15 mouse cellular contexts compared by ENCODE assay signal in genomic region chr8:13671246-13672003, GRCm38 (mm10). TPM values are rescaled to one million over a fixed set of nuclear protein-coding genes. Genes with fewer than 3 reads are reported as not detected.
A peak's percentile ranks its signal among the peaks of the same experiment; 100 is the strongest.
DNase-seq lines count a peak whose midpoint lies in the region; ATAC-seq and TF ChIP-seq lines count a peak whose summit lies in the region.
"Had no signal": no experiment of that assay in that cellular context is flagged by ENCODE, and none has a peak within 500 bp of the region (broad histone marks: within the 10 kb centered on the region; RNA-seq: fewer than 3 reads in every experiment).

No protein-coding gene starts in this region.

- peak overlapping the region; percentile 13; the same call in 1 of the 2 replicates for H3K4me2 ChIP-seq in liver, postnatal 0 days (ENCODE audit: low read depth, low read length)
- H3K4me2 ChIP-seq: embryonic facial prominence, embryonic 12.5 days had no signal

- 71% methylated on average over 10 of the region's 10 CpGs for WGBS in heart, embryonic 10.5 days
- WGBS in liver, postnatal 0 days (ENCODE audit: insufficient replicate concordance) = 59% methylated on average over 10 of the region's 10 CpGs
- WGBS in embryonic facial prominence, embryonic 10.5 days = 91% methylated on average over 10 of the region's 10 CpGs

- H3K36me3 ChIP-seq in heart, embryonic 10.5 days = no peaks in the 10 kb centered on the region
- H3K36me3 ChIP-seq in liver, postnatal 0 days (replicated peaks; ENCODE audit: insufficient read depth, low read length) = no peaks in the 10 kb centered on the region; the same call in 1 of the 2 replicates
- H3K36me3 ChIP-seq in embryonic facial prominence, embryonic 10.5 days (replicated peaks) = 0 out of 2 replicates have a peak, but pooled peaks cover 4% of the 10 kb centered on the region
- H3K36me3 ChIP-seq: embryonic facial prominence, embryonic 12.5 days had no signal

- ATAC-seq in liver, postnatal 0 days = no peak
- ATAC-seq: intestine, postnatal 0 days had no signal

- TF ChIP-seq EP300 in liver, postnatal 0 days (IDR thresholded peaks at IDR 0.05; ENCODE audit: low read depth) = no peak

- no peaks in the 10 kb centered on the region for H3K27me3 ChIP-seq in heart, embryonic 10.5 days (ENCODE audit: insufficient read depth, poor library complexity, severe bottlenecking)
- H3K27me3 ChIP-seq in liver, postnatal 0 days (ENCODE audit: insufficient read depth, low read length) = no peaks in the 10 kb centered on the region
- no peaks in the 10 kb centered on the region for H3K27me3 ChIP-seq in embryonic facial prominence, embryonic 10.5 days (replicated peaks; ENCODE audit: low read depth, poor library complexity, severe bottlenecking)
- H3K27me3 ChIP-seq: embryonic facial prominence, embryonic 12.5 days had no signal

- no peak overlapping the region for H3K9ac ChIP-seq in liver, postnatal 0 days (replicated peaks)
- H3K9ac ChIP-seq: embryonic facial prominence, embryonic 12.5 days had no signal

- intact Hi-C loops in heart, postnatal 36 days (cut with DNase I) = no loop called here

- TF ChIP-seq CTCF in bone marrow macrophage, adult 2 months (IDR thresholded peaks at IDR 0.05; ENCODE audit: low read depth, low read length) = no peak
- TF ChIP-seq CTCF in liver, postnatal 0 days (IDR thresholded peaks at IDR 0.05; ENCODE audit: low read depth) = no peak

- H3K27ac ChIP-seq in heart, embryonic 10.5 days = peak overlapping the region; percentile 79; the same call in 1 of the 2 replicates
- peak overlapping the region; percentile 11 for H3K27ac ChIP-seq in bone marrow macrophage, adult 2 months (ENCODE audit: insufficient read depth, low read depth, low read length)
- no peak overlapping the region for H3K27ac ChIP-seq in liver, postnatal 0 days (ENCODE audit: low read depth)
- no peak overlapping the region for H3K27ac ChIP-seq in embryonic facial prominence, embryonic 10.5 days (replicated peaks)
- H3K27ac ChIP-seq: embryonic facial prominence, embryonic 12.5 days had no signal

- no peak for DNase-seq in heart, embryonic 10.5 days (ENCODE audit: low spot score)
- DNase-seq in heart, postnatal 36 days = no peak
- DNase-seq in 416B (ENCODE audit: low read depth) = peak; percentile 51
- no peak for DNase-seq in liver, postnatal 0 days
- no peak for DNase-seq in left cerebral cortex, adult 8-10 months (ENCODE audit: low spot score in 2 of 2)
- no peak for DNase-seq in adrenal gland, adult 18-20 months (ENCODE audit: low spot score in 2 of 2)
- DNase-seq in embryonic facial prominence, embryonic 10.5 days (ENCODE audit: low spot score) = no peak
- DNase-seq: cerebellum, adult 9-10 months; left cerebral cortex, postnatal 4 days; thymus, adult 18-20 months had no signal

- no peak for TF ChIP-seq POLR2A in bone marrow macrophage, adult 2 months (IDR thresholded peaks at IDR 0.05; ENCODE audit: borderline replicate concordance, low read depth, low read length)

- H3K9me3 ChIP-seq in heart, embryonic 10.5 days = no peaks in the 10 kb centered on the region
- H3K9me3 ChIP-seq in liver, postnatal 0 days (ENCODE audit: low read length) = no peaks in the 10 kb centered on the region
- no peaks in the 10 kb centered on the region for H3K9me3 ChIP-seq in embryonic facial prominence, embryonic 10.5 days
- H3K9me3 ChIP-seq: embryonic facial prominence, embryonic 12.5 days had no signal

- peaks cover 94% of the 10 kb centered on the region for H3K4me1 ChIP-seq in heart, embryonic 10.5 days
- H3K4me1 ChIP-seq in bone marrow macrophage, adult 2 months (ENCODE audit: control insufficient read depth, insufficient read depth, low read length) = peaks cover 35% of the 10 kb centered on the region
- peaks cover 41% of the 10 kb centered on the region for H3K4me1 ChIP-seq in liver, postnatal 0 days (ENCODE audit: insufficient read depth)
- peaks cover 75% of the 10 kb centered on the region for H3K4me1 ChIP-seq in embryonic facial prominence, embryonic 10.5 days

- H3K4me3 ChIP-seq in heart, embryonic 10.5 days = no peak overlapping the region
- no peak overlapping the region for H3K4me3 ChIP-seq in bone marrow macrophage, adult 2 months (ENCODE audit: insufficient read depth, low read length)
- H3K4me3 ChIP-seq in liver, postnatal 0 days (ENCODE audit: low read depth, low read length) = no peak overlapping the region
- H3K4me3 ChIP-seq in embryonic facial prominence, embryonic 10.5 days = no peak overlapping the region
- H3K4me3 ChIP-seq: embryonic facial prominence, embryonic 12.5 days had no signal

RNA-seq across cellular contexts. Expression of gene Rasa3, which starts 6.0 kb away (rescaled TPM):
- 33.0 and 48.0 TPM in 2 replicates for polyA plus RNA-seq in heart, embryonic 10.5 days (2016; fragmentation: Nextera tagmentation; extraction: Ambion mirVana)
- 10 to 100 TPM; 18.0 to 21.1 TPM for total RNA-seq in heart, postnatal 36 days (2021)
- polyA plus RNA-seq in bone marrow macrophage, adult 2 months (2012; ENCODE audit: insufficient read depth, insufficient read length, missing spikeins) = 69.3 and 83.2 TPM in 2 replicates
- polyA plus RNA-seq in liver, postnatal 0 days (2015; fragmentation: Nextera tagmentation; extraction: Ambion mirVana) = 9.9 and 11.4 TPM in 2 replicates
- 10 to 100 TPM; 63.9 to 72.0 (median 69.5) TPM for total RNA-seq in left cerebral cortex, adult 8-10 months (2022)
- total RNA-seq in adrenal gland, adult 18-20 months (2021) = 10 to 100 TPM; 19.1 to 30.6 TPM
- polyA plus RNA-seq in embryonic facial prominence, embryonic 10.5 days (2016; fragmentation: Nextera tagmentation; extraction: Ambion mirVana) = 26.3 and 27.3 TPM in 2 replicates

RNA-seq across cellular contexts. Expression of gene Cfap97d2, which starts 34.3 kb away (rescaled TPM):
- polyA plus RNA-seq in heart, embryonic 10.5 days (2016; fragmentation: Nextera tagmentation; extraction: Ambion mirVana) = not detected in 2 replicates
- total RNA-seq in heart, postnatal 36 days (2021) = not detected
- 0.84 TPM in 1 of 2 replicates, not detected in the other for polyA plus RNA-seq in bone marrow macrophage, adult 2 months (2012; ENCODE audit: insufficient read depth, insufficient read length, missing spikeins)
- polyA plus RNA-seq in liver, postnatal 0 days (2015; fragmentation: Nextera tagmentation; extraction: Ambion mirVana) = not detected in 2 replicates
- 1 to 10 TPM; 1.1 to 2.6 (median 2.0) TPM for total RNA-seq in left cerebral cortex, adult 8-10 months (2022)
- total RNA-seq in adrenal gland, adult 18-20 months (2021) = not detected
- 0.24 and 0.70 TPM in 2 replicates for polyA plus RNA-seq in embryonic facial prominence, embryonic 10.5 days (2016; fragmentation: Nextera tagmentation; extraction: Ambion mirVana)
- total RNA-seq: gastrocnemius, adult 18-20 months; hematopoietic stem cell, adult 5-6 weeks had no signal
- polyA plus RNA-seq: intestine, postnatal 0 days had no signal

Comparison
In these comparisons a context has a peak if more than half of its experiments do, and no peak if none do; other contexts are left out.
1. H3K27ac ChIP-seq: peak in heart, embryonic 10.5 days (single experiment) and bone marrow macrophage, adult 2 months (single experiment); none in liver, postnatal 0 days (single experiment) and embryonic facial prominence, embryonic 10.5 days (single experiment).